Comparison of ENCODE assay signal across 10 mouse cellular contexts in the genomic region with DNA sequence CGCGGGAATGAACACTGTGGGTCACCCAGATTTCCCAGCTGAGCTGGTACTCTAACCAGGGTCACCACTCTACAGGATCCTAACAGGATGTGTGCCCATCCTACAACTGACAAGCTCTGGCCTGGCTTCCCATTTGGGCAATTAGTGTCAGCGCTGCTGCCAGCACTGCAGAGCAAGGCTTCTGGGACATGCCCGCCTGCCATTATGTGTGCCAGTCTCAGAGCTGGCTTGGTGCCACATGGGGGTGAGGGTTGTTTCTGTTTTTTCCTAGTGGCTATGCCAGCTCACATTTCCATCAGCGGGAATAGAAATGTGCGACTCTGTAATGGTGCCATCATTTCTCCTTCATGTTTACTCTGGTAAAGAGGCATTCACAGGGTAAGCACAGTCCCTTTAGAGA. TPM values are rescaled to one million over a fixed set of nuclear protein-coding genes. Genes with fewer than 3 reads are reported as not detected.
DNase-seq lines count a peak whose midpoint lies in the region; ATAC-seq and TF ChIP-seq lines count a peak whose summit lies in the region.
"Had no signal": no experiment of that assay in that cellular context is flagged by ENCODE, and none has a peak within 500 bp of the region (broad histone marks: within the 10 kb centered on the region; RNA-seq: fewer than 3 reads in every experiment).

No protein-coding gene starts in this region.

- H3K9ac ChIP-seq in kidney, embryonic 14.5 days (ENCODE audit: low read depth, low read length): no peak overlapping the region
- no peak overlapping the region for H3K9ac ChIP-seq in intestine, embryonic 16.5 days (ENCODE audit: low read depth, low read length)
- no peak overlapping the region for H3K9ac ChIP-seq in intestine, postnatal 0 days (ENCODE audit: low read depth, low read length)
- H3K9ac ChIP-seq: embryonic facial prominence, embryonic 15.5 days had no signal

- no peaks in the 10 kb centered on the region for H3K27me3 ChIP-seq in kidney, adult 2 months (replicated peaks; ENCODE audit: control insufficient read depth, insufficient read depth, low read length)
- H3K27me3 ChIP-seq in kidney, embryonic 14.5 days (ENCODE audit: control insufficient read depth, insufficient read depth, low read length): no peaks in the 10 kb centered on the region
- H3K27me3 ChIP-seq in intestine, embryonic 16.5 days (replicated peaks; ENCODE audit: control insufficient read depth, insufficient read depth, low read length): no peaks in the 10 kb centered on the region
- no peaks in the 10 kb centered on the region for H3K27me3 ChIP-seq in intestine, postnatal 0 days (replicated peaks; ENCODE audit: control insufficient read depth, insufficient read depth, low read length)
- H3K27me3 ChIP-seq: embryonic facial prominence, embryonic 15.5 days had no signal

- H3K4me2 ChIP-seq in kidney, embryonic 14.5 days (replicated peaks; ENCODE audit: low read depth, low read length): no peak overlapping the region
- no peak overlapping the region for H3K4me2 ChIP-seq in intestine, embryonic 16.5 days (ENCODE audit: low read depth, low read length)
- H3K4me2 ChIP-seq in intestine, postnatal 0 days (replicated peaks; ENCODE audit: low read depth): no peak overlapping the region
- H3K4me2 ChIP-seq: embryonic facial prominence, embryonic 15.5 days had no signal

- ATAC-seq in kidney, embryonic 14.5 days (ENCODE audit: low FRiP score, low TSS enrichment): no peak
- peak; percentile 74 for ATAC-seq in cerebellum, adult (ENCODE audit: insufficient number of reproducible peaks, low FRiP score, low TSS enrichment)
- no peak for ATAC-seq in intestine, embryonic 16.5 days
- no peak for ATAC-seq in intestine, postnatal 0 days

- no peak overlapping the region for H3K27ac ChIP-seq in kidney, adult 2 months (ENCODE audit: insufficient read depth, low read depth, low read length)
- H3K27ac ChIP-seq in kidney, embryonic 14.5 days (ENCODE audit: low read depth, low read length): no peak overlapping the region
- H3K27ac ChIP-seq in left cerebral cortex, adult 2 months: no peak overlapping the region; the same call in 1 of the 2 replicates
- no peak overlapping the region for H3K27ac ChIP-seq in intestine, embryonic 16.5 days (ENCODE audit: low read length)
- H3K27ac ChIP-seq in intestine, postnatal 0 days (ENCODE audit: low read depth, low read length): no peak overlapping the region
- H3K27ac ChIP-seq: embryonic facial prominence, embryonic 15.5 days had no signal

- DNase-seq in kidney, adult 2 months: peak; percentile 65
- DNase-seq in frontal cortex, postnatal 25 days (ENCODE audit: low spot score in 2 of 2): peak; percentile 54 to 66
- DNase-seq in left cerebral cortex, adult 2 months (ENCODE audit: extremely low spot score in 1 of 2, low spot score in 2 of 2): peak; percentile 60 to 75
- no peak for DNase-seq in thymus, postnatal 25 days

- no peak for TF ChIP-seq POLR2A in kidney, adult 2 months (IDR thresholded peaks at IDR 0.05; ENCODE audit: low read depth, low read length)

- peaks cover 25% of the 10 kb centered on the region; the same call in 1 of the 2 replicates for H3K4me1 ChIP-seq in kidney, adult 2 months (ENCODE audit: control insufficient read depth, insufficient read depth, low read length)
- H3K4me1 ChIP-seq in kidney, embryonic 14.5 days (ENCODE audit: control insufficient read depth, insufficient read depth, low read length): no peaks in the 10 kb centered on the region
- peaks cover 4% of the 10 kb centered on the region for H3K4me1 ChIP-seq in intestine, embryonic 16.5 days (ENCODE audit: control insufficient read depth, insufficient read depth, low read length)
- H3K4me1 ChIP-seq in intestine, postnatal 0 days (replicated peaks; ENCODE audit: control insufficient read depth, insufficient read depth, low read length): peaks cover 5% of the 10 kb centered on the region

- no peaks in the 10 kb centered on the region for H3K36me3 ChIP-seq in kidney, adult 2 months (ENCODE audit: control insufficient read depth, insufficient read depth, low read length)
- H3K36me3 ChIP-seq in kidney, embryonic 14.5 days (ENCODE audit: control insufficient read depth, insufficient read depth, low read length): no peaks in the 10 kb centered on the region
- H3K36me3 ChIP-seq in intestine, embryonic 16.5 days (ENCODE audit: control insufficient read depth, insufficient read depth, low read length): no peaks in the 10 kb centered on the region
- H3K36me3 ChIP-seq in intestine, postnatal 0 days (ENCODE audit: control insufficient read depth, insufficient read depth): no peaks in the 10 kb centered on the region
- H3K36me3 ChIP-seq: embryonic facial prominence, embryonic 15.5 days had no signal

- H3K9me3 ChIP-seq in kidney, embryonic 14.5 days (ENCODE audit: control insufficient read depth, low read length): no peaks in the 10 kb centered on the region
- no peaks in the 10 kb centered on the region for H3K9me3 ChIP-seq in intestine, embryonic 16.5 days (ENCODE audit: control insufficient read depth, low read length)
- H3K9me3 ChIP-seq in intestine, postnatal 0 days (ENCODE audit: control insufficient read depth): no peaks in the 10 kb centered on the region
- H3K9me3 ChIP-seq: embryonic facial prominence, embryonic 15.5 days; G1E had no signal

- intact Hi-C loops in left cerebral cortex, adult 2 months (cut with DNase I): no loop called here

- TF ChIP-seq CTCF in kidney, adult 2 months (conservative IDR thresholded peaks at IDR 0.05; ENCODE audit: insufficient read depth, insufficient read length, low read depth, low read length): no peak
- no peak for TF ChIP-seq CTCF in left cerebral cortex, adult 2 months (IDR thresholded peaks at IDR 0.05)
- no peak for TF ChIP-seq CTCF in intestine, postnatal 0 days (IDR thresholded peaks at IDR 0.05; ENCODE audit: low read depth)

- 67% methylated on average over 6 of the region's 6 CpGs for WGBS in kidney, adult 2 months
- 94% methylated on average over 6 of the region's 6 CpGs for WGBS in kidney, embryonic 14.5 days
- 93% methylated on average over 6 of the region's 6 CpGs for WGBS in intestine, embryonic 16.5 days
- WGBS in intestine, postnatal 0 days: 87% methylated on average over 6 of the region's 6 CpGs

- no peak overlapping the region for H3K4me3 ChIP-seq in kidney, adult 2 months (ENCODE audit: insufficient read depth, low read depth, low read length)
- H3K4me3 ChIP-seq in kidney, embryonic 14.5 days (ENCODE audit: low read length): no peak overlapping the region
- no peak overlapping the region for H3K4me3 ChIP-seq in left cerebral cortex, adult 2 months
- no peak overlapping the region for H3K4me3 ChIP-seq in intestine, embryonic 16.5 days (ENCODE audit: low read length)
- no peak overlapping the region for H3K4me3 ChIP-seq in intestine, postnatal 0 days (ENCODE audit: low read depth, low read length)
- H3K4me3 ChIP-seq: embryonic facial prominence, embryonic 15.5 days had no signal

RNA-seq across cellular contexts. Expression of a gene that starts 15.7 kb away (rescaled TPM):
- polyA plus RNA-seq in kidney, adult 2 months (2012; rRNA removed): 4.9 and 5.6 TPM in 2 replicates
- 4.8 and 7.9 TPM in 2 replicates for polyA plus RNA-seq in kidney, embryonic 14.5 days (2014; fragmentation: Nextera tagmentation; extraction: Ambion mirVana)
- total RNA-seq in left cerebral cortex, adult 2 months (2021): 10 to 100 TPM; 62.8 to 70.2 TPM
- 6.3 and 8.0 TPM in 2 replicates for polyA plus RNA-seq in intestine, embryonic 16.5 days (2015; fragmentation: Nextera tagmentation; extraction: Ambion mirVana)
- polyA plus RNA-seq in intestine, postnatal 0 days (2015; fragmentation: Nextera tagmentation; extraction: Ambion mirVana): 4.0 and 4.9 TPM in 2 replicates
